Mouse (Mus musculus): Measurements from ENCODE around the gene Slc9a3r1. TPM values are rescaled to one million over a fixed set of nuclear protein-coding genes. Genes with fewer than 3 reads are reported as not detected.
A peak's percentile ranks its signal among the peaks of the same experiment; 100 is the strongest.

Gene Slc9a3r1
- total RNA-seq, 2 experiments from 2014 or later = 28.9 to 37.6 TPM

- no peak for DNase-seq (ENCODE audit: low spot score in 2 of 2)
Measured at GRCm38 (mm10) chr11:115187693-115188092, 24.6 kb downstream of the Slc9a3r1 start, which contains the start of gene Nat9. Gene Nat9, minus strand, starts transcription at chr11:115187859.

GRCm38 (mm10) chr11:115188539-115189231 lies 25.5 kb downstream of the Slc9a3r1 start:
- DNase-seq (ENCODE audit: low spot score in 2 of 2) = no peak

GRCm38 (mm10) chr11:115189304-115189703 lies 26.2 kb downstream of the Slc9a3r1 start:
- no peak for DNase-seq (ENCODE audit: low spot score in 2 of 2)

- no peak for DNase-seq (ENCODE audit: low spot score in 2 of 2)
Measured at GRCm38 (mm10) chr11:115192180-115192579, 29.0 kb downstream of the Slc9a3r1 start.

- DNase-seq (ENCODE audit: low spot score in 2 of 2) = no peak
Measured at GRCm38 (mm10) chr11:115194693-115195092, 31.6 kb downstream of the Slc9a3r1 start.

GRCm38 (mm10) chr11:115195933-115196332 lies 32.8 kb downstream of the Slc9a3r1 start:
- no peak for DNase-seq (ENCODE audit: low spot score in 2 of 2)

- DNase-seq (ENCODE audit: low spot score in 2 of 2) = no peak
Measured at GRCm38 (mm10) chr11:115197558-115197957, 34.4 kb downstream of the Slc9a3r1 start.

- no peak for DNase-seq (ENCODE audit: low spot score in 2 of 2)
Measured at GRCm38 (mm10) chr11:115198932-115199384, 35.8 kb downstream of the Slc9a3r1 start.

- DNase-seq (ENCODE audit: low spot score in 2 of 2) = no peak
Measured at GRCm38 (mm10) chr11:115200520-115200919, 37.4 kb downstream of the Slc9a3r1 start.

- peak; percentile 58 to 66 for DNase-seq (ENCODE audit: low spot score in 2 of 2)
Measured at GRCm38 (mm10) chr11:115202316-115202715, 39.2 kb downstream of the Slc9a3r1 start.

- DNase-seq (ENCODE audit: low spot score in 2 of 2) = no peak
Measured at GRCm38 (mm10) chr11:115202756-115203155, 39.6 kb downstream of the Slc9a3r1 start.

GRCm38 (mm10) chr11:115208126-115208525 lies 45.0 kb downstream of the Slc9a3r1 start:
- DNase-seq (ENCODE audit: low spot score in 2 of 2) = no peak

- DNase-seq (ENCODE audit: low spot score in 2 of 2) = no peak
Measured at GRCm38 (mm10) chr11:115208776-115209732, 45.9 kb downstream of the Slc9a3r1 start.

GRCm38 (mm10) chr11:115209958-115210357 lies 46.8 kb downstream of the Slc9a3r1 start:
- DNase-seq (ENCODE audit: low spot score in 2 of 2) = no peak

GRCm38 (mm10) chr11:115212116-115212515 lies 49.0 kb downstream of the Slc9a3r1 start:
- no peak for DNase-seq (ENCODE audit: low spot score in 2 of 2)

- DNase-seq (ENCODE audit: low spot score in 2 of 2) = no peak
Measured at GRCm38 (mm10) chr11:115215123-115215522, 52.0 kb downstream of the Slc9a3r1 start.

- DNase-seq (ENCODE audit: low spot score in 2 of 2) = no peak
Measured at GRCm38 (mm10) chr11:115217439-115218410, 54.6 kb downstream of the Slc9a3r1 start.

GRCm38 (mm10) chr11:115219263-115219662 lies 56.1 kb downstream of the Slc9a3r1 start:
- DNase-seq (ENCODE audit: low spot score in 2 of 2) = no peak

- DNase-seq (ENCODE audit: low spot score in 2 of 2) = no peak
Measured at GRCm38 (mm10) chr11:115219685-115220084, 56.5 kb downstream of the Slc9a3r1 start.

- no peak for DNase-seq (ENCODE audit: low spot score in 2 of 2)
Measured at GRCm38 (mm10) chr11:115222077-115222476, 58.9 kb downstream of the Slc9a3r1 start.

- no peak for DNase-seq (ENCODE audit: low spot score in 2 of 2)
Measured at GRCm38 (mm10) chr11:115222570-115222969, 59.4 kb downstream of the Slc9a3r1 start.

Data from adrenal gland, postnatal 4 days (tissue).